Mouse (Mus musculus) kidney, postnatal 0 days (tissue): ENCODE results near the gene Tsc2. TPM values are rescaled to one million over a fixed set of nuclear protein-coding genes. Genes with fewer than 3 reads are reported as not detected.
A peak's percentile ranks its signal among the peaks of the same experiment; 100 is the strongest.

Source experiments
- ATAC-seq: fragments of 200-750 bp; cut with Nextera tagmentation; replicated peaks from 2 replicates; pipeline ENCODE4 v1.8.0; 2017; ENCODE audit warnings: low read depth, moderate number of reproducible peaks, moderate TSS enrichment, moderate library complexity; ENCODE audit not compliant: low FRiP score
- DNase-seq: peaks from one replicate; pipeline ENCODE4 v3.0.0-alpha.2; 2016; ENCODE audit warnings: low spot score
- H3K27ac ChIP-seq: fragments of 300-500 bp; sonication (generic); 2 replicates; pipeline ENCODE4 v1.5.1; 2014; ENCODE audit warnings: mild to moderate bottlenecking
- H3K27me3 ChIP-seq: fragments of 300-500 bp; sonication (generic); 2 replicates; pipeline ENCODE4 v1.6.1; 2014; ENCODE audit warnings: low read length, mixed read lengths; ENCODE audit not compliant: insufficient read depth
- H3K36me3 ChIP-seq: fragments of 300-500 bp; sonication (generic); 2 replicates; pipeline ENCODE4 v1.6.1; 2014; ENCODE audit warnings: low read length, mixed read lengths; ENCODE audit not compliant: insufficient read depth
- H3K4me1 ChIP-seq: fragments of 300-500 bp; sonication (generic); replicated peaks from 2 replicates; pipeline ENCODE4 v1.6.1; 2014; ENCODE audit warnings: antibody characterized with exemption, low read length, mixed read lengths; ENCODE audit not compliant: insufficient read depth
- H3K4me2 ChIP-seq: fragments of 300-500 bp; sonication (generic); 2 replicates; pipeline ENCODE4 v1.6.1; 2014; ENCODE audit warnings: mild to moderate bottlenecking, low read length, moderate library complexity, mixed read lengths
- H3K4me3 ChIP-seq: fragments of 300-500 bp; sonication (generic); replicated peaks from 2 replicates; pipeline ENCODE4 v1.5.1; 2014; ENCODE audit warnings: low read depth, low read length
- H3K9ac ChIP-seq: fragments of 300-500 bp; sonication (generic); 2 replicates; pipeline ENCODE4 v1.6.1; 2014; ENCODE audit warnings: low read depth, low read length
- H3K9me3 ChIP-seq: fragments of 300-500 bp; sonication (generic); replicated peaks from 2 replicates; pipeline ENCODE4 v1.6.1; 2016; ENCODE audit warnings: low read length, inconsistent platforms, mixed read lengths
- CTCF ChIP-seq: IDR thresholded peaks from 2 replicates; pipeline ENCODE4 v1.5.1; 2016; ENCODE audit warnings: antibody characterized with exemption, low read depth, mild to moderate bottlenecking, moderate library complexity
- WGBS: fragments of 180-500 bp; shearing (Covaris S2); extraction: QIAGEN DNeasy Blood & Tissue Kit; methylation state at CpG from one replicate; pipeline ENCODE4 v1.1.7; 2014; 5-methylcytosine and 5-hydroxymethylcytosine counted together
- polyA plus RNA-seq: library from polyadenylated mRNA; unstranded; fragments of >200 nt; fragmentation: Nextera tagmentation; extraction: Ambion mirVana; gene quantifications from 2 replicates; pipeline ENCODE4 v1.2.1, GENCODE M21; 2015

Gene Tsc2
- polyA plus RNA-seq, 1 experiment from 2014 or later, result 36.4 TPM

GRCm38 (mm10) chr17:24595126-24596072 lies 37.0 kb downstream of the Tsc2 start:
- Histone ChIP-seq H3K4me3 (no peak overlapping the region), H3K9ac (no peak overlapping the region), H3K4me1 (no peaks in the 10 kb centered on the region), H3K36me3 (peaks cover 64% of the 10 kb centered on the region), H3K4me2 (no peak overlapping the region), H3K27me3 (no peaks in the 10 kb centered on the region), H3K27ac (no peak overlapping the region), H3K9me3 (no peaks in the 10 kb centered on the region)
- ATAC-seq, result no peak; the same call in 1 of the 2 replicates
- DNase-seq, result peak; percentile 36
- 67% methylated on average over 17 of the region's 17 CpGs for WGBS
- TF ChIP-seq CTCF, result peak; percentile 51

GRCm38 (mm10) chr17:24593992-24594890 lies 38.2 kb downstream of the Tsc2 start:
- DNase-seq (no peak), ATAC-seq (0 out of 2 replicates have a peak, but pooled peaks have one; percentile 10)
- Histone ChIP-seq H3K4me2 (no peak overlapping the region), H3K4me1 (no peaks in the 10 kb centered on the region), H3K36me3 (peaks cover 65% of the 10 kb centered on the region), H3K9me3 (no peaks in the 10 kb centered on the region), H3K27me3 (no peaks in the 10 kb centered on the region), H3K4me3 (no peak overlapping the region), H3K9ac (no peak overlapping the region), H3K27ac (no peak overlapping the region)
- 90% methylated on average over 26 of the region's 26 CpGs for WGBS
- TF ChIP-seq CTCF, result no peak

- peaks cover 65% of the 10 kb centered on the region for H3K36me3 ChIP-seq
- no peaks in the 10 kb centered on the region for H3K4me1 ChIP-seq
- no peak overlapping the region for H3K4me3 ChIP-seq
- no peak overlapping the region for H3K27ac ChIP-seq
- ATAC-seq, result 0 out of 2 replicates have a peak, but pooled peaks have one; percentile 30
- no peak overlapping the region for H3K9ac ChIP-seq
- H3K4me2 ChIP-seq, result no peak overlapping the region
- no peaks in the 10 kb centered on the region for H3K9me3 ChIP-seq
- 86% methylated on average over 5 of the region's 5 CpGs for whole genome bisulfite sequencing
- TF ChIP-seq CTCF, result no peak
- H3K27me3 ChIP-seq, result no peaks in the 10 kb centered on the region
- no peak for DNase-seq
These were observed 39.2 kb downstream of the Tsc2 start for GRCm38 (mm10) chr17:24593248-24593647.

- Histone ChIP-seq H3K27me3 (no peaks in the 10 kb centered on the region), H3K9me3 (no peaks in the 10 kb centered on the region), H3K4me1 (no peaks in the 10 kb centered on the region), H3K36me3 (peaks cover 63% of the 10 kb centered on the region), H3K9ac (no peak overlapping the region), H3K4me3 (no peak overlapping the region), H3K27ac (no peak overlapping the region), H3K4me2 (no peak overlapping the region)
- 92% methylated on average over 5 of the region's 5 CpGs for WGBS
- TF ChIP-seq CTCF, result no peak
- ATAC-seq (no peak), DNase-seq (no peak)
These were observed 40.7 kb downstream of the Tsc2 start for GRCm38 (mm10) chr17:24591695-24592094.

GRCm38 (mm10) chr17:24590943-24591342 lies 41.5 kb downstream of the Tsc2 start:
- H3K4me2 ChIP-seq, result no peak overlapping the region
- DNase-seq, result no peak
- no peak overlapping the region for H3K27ac ChIP-seq
- H3K9me3 ChIP-seq, result no peaks in the 10 kb centered on the region
- H3K4me1 ChIP-seq, result no peaks in the 10 kb centered on the region
- ATAC-seq, result no peak
- H3K4me3 ChIP-seq, result no peak overlapping the region
- H3K36me3 ChIP-seq, result peaks cover 63% of the 10 kb centered on the region
- no peaks in the 10 kb centered on the region for H3K27me3 ChIP-seq
- no peak overlapping the region for H3K9ac ChIP-seq
- 86% methylated on average over 3 of the region's 3 CpGs for WGBS
- TF ChIP-seq CTCF, result no peak

GRCm38 (mm10) chr17:24586532-24586931 lies 45.9 kb downstream of the Tsc2 start:
- DNase-seq, result no peak
- Histone ChIP-seq H3K27ac (no peak overlapping the region), H3K27me3 (no peaks in the 10 kb centered on the region), H3K36me3 (peaks cover 59% of the 10 kb centered on the region), H3K9me3 (no peaks in the 10 kb centered on the region), H3K9ac (no peak overlapping the region), H3K4me1 (no peaks in the 10 kb centered on the region), H3K4me3 (no peak overlapping the region), H3K4me2 (no peak overlapping the region)
- ATAC-seq, result no peak
- no peak for TF ChIP-seq CTCF
- WGBS, result 93% methylated on average over 4 of the region's 4 CpGs
